Mouse (Mus musculus): Measurements from ENCODE around the gene Rab7.

- TF ChIP-seq POLR2AphosphoS2 (IDR thresholded peaks at IDR 0.05; ENCODE audit: low read depth, low read length) (no peak), ZKSCAN1 (IDR thresholded peaks at IDR 0.05; ENCODE audit: borderline replicate concordance, low read depth, low read length) (no peak), POLR2A (IDR thresholded peaks at IDR 0.05; ENCODE audit: low read depth, low read length) (no peak), CTCF (conservative IDR thresholded peaks at IDR 0.05 in 1 of 2, IDR thresholded peaks at IDR 0.05 in 1 of 2; ENCODE audit: low read depth in 2 of 2, low read length in 2 of 2) (no peak), MXI1 (IDR thresholded peaks at IDR 0.05; ENCODE audit: low read depth, low read length) (no peak), UBTF (IDR thresholded peaks at IDR 0.05; ENCODE audit: low read depth, low read length) (no peak), EP300 (IDR thresholded peaks at IDR 0.05; ENCODE audit: low read length) (no peak), USF2 (conservative IDR thresholded peaks at IDR 0.05; ENCODE audit: low read depth, low read length) (no peak)
Measured at GRCm38 (mm10) chr6:87980374-87981029, 64.6 kb downstream of the Rab7 start.
